Mouse (Mus musculus) kidney, postnatal 4 days (tissue): ENCODE data around the gene Pou2f1.

ENCODE experiments used
- DNase-seq, 2 experiments: peaks; one replicate each; pipeline ENCODE4 v3.0.0; 2021; ENCODE audit warnings: mixed read lengths in 2 of 2

Gene Pou2f1

GRCm38 (mm10) chr1:166002520-166003155 lies at the start of gene Pou2f1:
Gene Pou2f1, minus strand, starts transcription at chr1:166002678.
- DNase-seq: peak; percentile 96 to 97

- peak in 1 of 2 experiments; percentile 23 for DNase-seq
These were observed 46.8 kb upstream of the Pou2f1 start for GRCm38 (mm10) chr1:166049046-166049827.

- peak in 1 of 2 experiments; percentile 18 for DNase-seq
These were observed 45.9 kb upstream of the Pou2f1 start for GRCm38 (mm10) chr1:166048230-166048911.

GRCm38 (mm10) chr1:166047505-166048170 lies 45.2 kb upstream of the Pou2f1 start:
- DNase-seq: peak in 1 of 2 experiments; percentile 11

- DNase-seq: no peak
These were observed 43.4 kb upstream of the Pou2f1 start for GRCm38 (mm10) chr1:166045894-166046197.

- DNase-seq: peak; percentile 23 to 28
These were observed 42.8 kb upstream of the Pou2f1 start for GRCm38 (mm10) chr1:166045060-166045893.

GRCm38 (mm10) chr1:166043451-166044149 lies 41.1 kb upstream of the Pou2f1 start:
- peak in 1 of 2 experiments; percentile 10 for DNase-seq

GRCm38 (mm10) chr1:166041501-166041900 lies 39.0 kb upstream of the Pou2f1 start:
- no peak for DNase-seq

- DNase-seq: no peak
These were observed 36.4 kb upstream of the Pou2f1 start for GRCm38 (mm10) chr1:166038731-166039332.

GRCm38 (mm10) chr1:166035045-166035444 lies 32.6 kb upstream of the Pou2f1 start:
- no peak for DNase-seq

- no peak for DNase-seq
These were observed 29.4 kb upstream of the Pou2f1 start for GRCm38 (mm10) chr1:166031673-166032547.

- no peak for DNase-seq
These were observed 21.5 kb upstream of the Pou2f1 start for GRCm38 (mm10) chr1:166023981-166024380.

- no peak for DNase-seq
These were observed 14.7 kb upstream of the Pou2f1 start for GRCm38 (mm10) chr1:166017203-166017602.

- DNase-seq: no peak
These were observed 13.8 kb upstream of the Pou2f1 start for GRCm38 (mm10) chr1:166016306-166016705.

- DNase-seq: no peak
These were observed 12.1 kb upstream of the Pou2f1 start for GRCm38 (mm10) chr1:166014530-166014929.

- DNase-seq: no peak
These were observed 7.6 kb upstream of the Pou2f1 start for GRCm38 (mm10) chr1:166010106-166010505.

- no peak for DNase-seq
These were observed 6.3 kb upstream of the Pou2f1 start for GRCm38 (mm10) chr1:166008634-166009350.

GRCm38 (mm10) chr1:166007026-166007425 lies 4.5 kb upstream of the Pou2f1 start:
- DNase-seq: no peak
